Mouse (Mus musculus) CD4-positive, CD25-positive, alpha-beta regulatory T cell (primary cell): ENCODE data around the gene C030005K15Rik. TPM values are rescaled to one million over a fixed set of nuclear protein-coding genes. Genes with fewer than 3 reads are reported as not detected.

Experiments used
- polyA plus RNA-seq: library from polyadenylated mRNA; unstranded; fragments of 100-300 nt; shearing (Covaris generic); gene quantifications from one replicate; pipeline ENCODE4 v1.2.1, GENCODE M21; 2017

C030005K15Rik gene
- not detected for polyA plus RNA-seq

DNA sequence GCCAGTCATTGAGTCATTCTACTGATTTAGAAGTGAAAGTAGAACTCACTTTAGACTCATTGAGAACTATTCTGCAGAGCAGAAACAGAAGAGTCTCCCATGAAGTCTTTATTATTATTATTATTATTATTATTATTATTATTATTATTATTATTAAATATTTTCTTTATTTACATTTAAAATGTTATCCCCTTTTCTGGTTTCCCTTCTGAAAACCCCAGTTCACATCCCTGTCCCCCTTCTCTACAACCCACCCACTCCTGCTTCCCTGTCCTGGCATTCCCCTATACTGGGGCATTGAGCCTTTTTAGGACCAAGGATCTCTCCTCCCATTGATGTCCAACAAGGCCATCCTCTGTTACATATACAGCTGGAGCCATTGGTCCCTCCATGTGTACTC is at the start of gene C030005K15Rik:
C030005K15Rik (minus strand) TSS at position 101 of the 400 bp plus-strand sequence.

GRCm38 (mm10) chr10:97692913-97693312 is 33.6 kb downstream of the C030005K15Rik start, which contains the start of gene Ccer1:
Gene Ccer1, plus strand, starts transcription at chr10:97693059.

Other genes starting within 250 kb of the C030005K15Rik start
- not detected for gene Dcn, start 247.1 kb downstream of the C030005K15Rik start, polyA plus RNA-seq
- gene Lum, start 161.6 kb downstream of the C030005K15Rik start, polyA plus RNA-seq: not detected
- not detected for gene Kera, start 119.9 kb downstream of the C030005K15Rik start, polyA plus RNA-seq
- not detected for gene Epyc, start 82.7 kb downstream of the C030005K15Rik start, polyA plus RNA-seq
- gene Ccer1, start 33.7 kb downstream of the C030005K15Rik start, polyA plus RNA-seq: 0.10 TPM